Mouse (Mus musculus): ENCODE data around the gene Zdhhc5.

Zdhhc5 gene

GRCm38 (mm10) chr2:84721182-84721581 lies 6.2 kb upstream of the Zdhhc5 start:
- TF ChIP-seq GATA4 (IDR thresholded peaks at IDR 0.05; ENCODE audit: insufficient replicate concordance, low read length): no peak

GRCm38 (mm10) chr2:84720718-84721117 lies 5.7 kb upstream of the Zdhhc5 start:
- no peak for TF ChIP-seq GATA4 (IDR thresholded peaks at IDR 0.05; ENCODE audit: insufficient replicate concordance, low read length)

GRCm38 (mm10) chr2:84717357-84717756 lies 2.4 kb upstream of the Zdhhc5 start:
- TF ChIP-seq GATA4 (IDR thresholded peaks at IDR 0.05; ENCODE audit: insufficient replicate concordance, low read length): no peak

GRCm38 (mm10) chr2:84716423-84717355 lies 1.7 kb upstream of the Zdhhc5 start:
- TF ChIP-seq GATA4 (IDR thresholded peaks at IDR 0.05; ENCODE audit: insufficient replicate concordance, low read length): no peak

GRCm38 (mm10) chr2:84715562-84716361 lies 782 bp upstream of the Zdhhc5 start:
- TF ChIP-seq GATA4 (IDR thresholded peaks at IDR 0.05; ENCODE audit: insufficient replicate concordance, low read length): no peak

GRCm38 (mm10) chr2:84714422-84714810 lies 564 bp downstream of the Zdhhc5 start:
- TF ChIP-seq GATA4 (IDR thresholded peaks at IDR 0.05; ENCODE audit: insufficient replicate concordance, low read length): no peak

- TF ChIP-seq GATA4 (IDR thresholded peaks at IDR 0.05; ENCODE audit: insufficient replicate concordance, low read length): no peak
These were observed 3.1 kb downstream of the Zdhhc5 start for GRCm38 (mm10) chr2:84711898-84712297.

- no peak for TF ChIP-seq GATA4 (IDR thresholded peaks at IDR 0.05; ENCODE audit: insufficient replicate concordance, low read length)
These were observed 7.5 kb downstream of the Zdhhc5 start for GRCm38 (mm10) chr2:84707523-84707922.

- no peak for TF ChIP-seq GATA4 (IDR thresholded peaks at IDR 0.05; ENCODE audit: insufficient replicate concordance, low read length)
These were observed 9.7 kb downstream of the Zdhhc5 start for GRCm38 (mm10) chr2:84705295-84705694.

- TF ChIP-seq GATA4 (IDR thresholded peaks at IDR 0.05; ENCODE audit: insufficient replicate concordance, low read length): no peak
These were observed 10.7 kb downstream of the Zdhhc5 start for GRCm38 (mm10) chr2:84704329-84704728.

GRCm38 (mm10) chr2:84703497-84703896 lies 11.5 kb downstream of the Zdhhc5 start:
- no peak for TF ChIP-seq GATA4 (IDR thresholded peaks at IDR 0.05; ENCODE audit: insufficient replicate concordance, low read length)

- no peak for TF ChIP-seq GATA4 (IDR thresholded peaks at IDR 0.05; ENCODE audit: insufficient replicate concordance, low read length)
These were observed 19.8 kb downstream of the Zdhhc5 start for GRCm38 (mm10) chr2:84695007-84695695.

GRCm38 (mm10) chr2:84690050-84690449 lies 24.9 kb downstream of the Zdhhc5 start:
- no peak for TF ChIP-seq GATA4 (IDR thresholded peaks at IDR 0.05; ENCODE audit: insufficient replicate concordance, low read length)

- TF ChIP-seq GATA4 (IDR thresholded peaks at IDR 0.05; ENCODE audit: insufficient replicate concordance, low read length): no peak
These were observed 26.7 kb downstream of the Zdhhc5 start for GRCm38 (mm10) chr2:84688080-84688844.
